ENCODE assay signal across 12 mouse cellular contexts in the genomic region with DNA sequence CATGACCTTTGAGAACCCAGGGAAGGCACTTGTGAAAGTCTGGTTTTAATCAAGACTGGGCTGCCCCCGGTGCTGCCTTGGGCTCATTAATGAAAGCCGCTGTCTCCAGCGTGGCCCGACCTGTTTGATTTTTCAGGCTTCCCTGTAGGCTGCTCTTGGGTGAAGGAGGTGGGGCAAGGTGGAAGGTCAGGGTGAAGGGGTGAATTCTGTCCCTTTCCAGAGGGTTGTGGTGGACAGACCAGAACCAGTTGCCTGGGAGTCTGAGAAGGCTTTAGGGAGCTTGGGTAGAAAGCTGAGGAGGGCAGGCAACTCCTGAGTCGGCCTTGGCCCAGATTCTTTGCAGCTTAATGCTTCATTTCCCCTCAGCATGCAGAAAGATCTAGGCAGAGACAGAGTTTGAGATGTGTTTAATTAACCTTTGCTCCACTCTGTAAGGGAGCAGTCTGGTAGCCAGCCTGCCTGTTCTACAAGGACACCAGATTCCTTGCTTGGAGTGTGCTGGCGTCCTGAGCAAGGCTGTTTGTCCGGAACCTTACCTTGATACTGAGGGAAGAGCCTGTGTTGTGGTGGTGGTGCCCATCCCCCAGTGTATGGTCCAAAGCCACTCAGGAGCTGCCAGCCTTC. TPM values are rescaled to one million over a fixed set of nuclear protein-coding genes. Genes with fewer than 3 reads are reported as not detected.
DNase-seq lines count a peak whose midpoint lies in the region; ATAC-seq and TF ChIP-seq lines count a peak whose summit lies in the region.
"Had no signal": no experiment of that assay in that cellular context is flagged by ENCODE, and none has a peak within 500 bp of the region (broad histone marks: within the 10 kb centered on the region; RNA-seq: fewer than 3 reads in every experiment).

No protein-coding gene starts in this region.

- no peak for ATAC-seq in forebrain, postnatal 0 days
- no peak for ATAC-seq in forebrain, embryonic 16.5 days
- no peak for ATAC-seq in limb, embryonic 11.5 days (ENCODE audit: insufficient number of reproducible peaks, low FRiP score, low TSS enrichment, low read depth)
- ATAC-seq: forebrain, embryonic 14.5 days had no signal

- TF ChIP-seq CTCF in forebrain, postnatal 0 days (IDR thresholded peaks at IDR 0.05; ENCODE audit: low read depth) = no peak

- H3K4me2 ChIP-seq in forebrain, postnatal 0 days (ENCODE audit: low read depth) = no peak overlapping the region
- H3K4me2 ChIP-seq in forebrain, embryonic 16.5 days (ENCODE audit: low read length) = no peak overlapping the region
- peak overlapping the region; percentile 7; the same call in 1 of the 2 replicates for H3K4me2 ChIP-seq in limb, embryonic 11.5 days (ENCODE audit: low read depth, severe bottlenecking)

- 48% methylated on average over 7 of the region's 7 CpGs for WGBS in forebrain, postnatal 0 days
- WGBS in forebrain, embryonic 16.5 days = 54% methylated on average over 7 of the region's 7 CpGs
- 11% methylated on average over 7 of the region's 7 CpGs for WGBS in limb, embryonic 11.5 days

- peak overlapping the region; percentile 15; the same call in 1 of the 2 replicates for H3K27ac ChIP-seq in forebrain, postnatal 0 days (ENCODE audit: low read depth, low read length)
- H3K27ac ChIP-seq in forebrain, embryonic 16.5 days (ENCODE audit: low read length) = no peak overlapping the region
- H3K27ac ChIP-seq in limb, embryonic 11.5 days (replicated peaks; ENCODE audit: low read depth, low read length) = peak overlapping the region; percentile 68

- peaks cover 14% of the 10 kb centered on the region for H3K36me3 ChIP-seq in forebrain, postnatal 0 days (ENCODE audit: insufficient read depth)
- no peaks in the 10 kb centered on the region; the same call in 1 of the 2 replicates for H3K36me3 ChIP-seq in forebrain, embryonic 16.5 days (ENCODE audit: control insufficient read depth, insufficient read depth)
- no peaks in the 10 kb centered on the region for H3K36me3 ChIP-seq in limb, embryonic 11.5 days (ENCODE audit: control insufficient read depth, insufficient read depth, low read length)

- H3K9me3 ChIP-seq in forebrain, postnatal 0 days (ENCODE audit: low read length) = no peaks in the 10 kb centered on the region
- no peaks in the 10 kb centered on the region for H3K9me3 ChIP-seq in forebrain, embryonic 16.5 days (ENCODE audit: control insufficient read depth, low read length)
- H3K9me3 ChIP-seq in limb, embryonic 11.5 days (ENCODE audit: control insufficient read depth, low read length) = no peaks in the 10 kb centered on the region

- no peak overlapping the region for H3K9ac ChIP-seq in forebrain, postnatal 0 days
- no peak overlapping the region for H3K9ac ChIP-seq in forebrain, embryonic 16.5 days (replicated peaks; ENCODE audit: low read depth, low read length)
- no peak overlapping the region for H3K9ac ChIP-seq in limb, embryonic 11.5 days (ENCODE audit: low read length)

- peaks cover 11% of the 10 kb centered on the region; the same call in 1 of the 2 replicates for H3K4me1 ChIP-seq in forebrain, postnatal 0 days (ENCODE audit: insufficient read depth)
- peaks cover 25% of the 10 kb centered on the region for H3K4me1 ChIP-seq in forebrain, embryonic 16.5 days (replicated peaks; ENCODE audit: control insufficient read depth, insufficient read depth, low read length)
- H3K4me1 ChIP-seq in limb, embryonic 11.5 days (ENCODE audit: control insufficient read depth, insufficient read depth, low read length) = peaks cover 60% of the 10 kb centered on the region

- no peaks in the 10 kb centered on the region for H3K27me3 ChIP-seq in forebrain, postnatal 0 days (ENCODE audit: insufficient read depth, low read length)
- no peaks in the 10 kb centered on the region for H3K27me3 ChIP-seq in forebrain, embryonic 16.5 days (replicated peaks; ENCODE audit: control insufficient read depth, insufficient read depth, low read length)
- H3K27me3 ChIP-seq in limb, embryonic 11.5 days (ENCODE audit: control insufficient read depth, insufficient read depth, low read length) = no peaks in the 10 kb centered on the region
- H3K27me3 ChIP-seq: CH12.LX had no signal

- no peak for DNase-seq in forebrain, postnatal 0 days
- peak; percentile 10 for DNase-seq in NIH3T3 (ENCODE audit: low read depth)
- peak; percentile 68 for DNase-seq in forelimb bud, embryonic 11.5 days (ENCODE audit: low read depth, low spot score)
- peak; percentile 75 for DNase-seq in limb, embryonic 11.5 days (ENCODE audit: low spot score)
- DNase-seq in thymus, postnatal 10 days (ENCODE audit: low spot score in 2 of 2) = no peak
- DNase-seq in right cerebral cortex, adult 18-20 months = no peak
- DNase-seq in layer of hippocampus, adult 9-10 months (ENCODE audit: low spot score) = no peak
- DNase-seq: lung, postnatal 4 days; right cerebral cortex, postnatal 4 days had no signal

- no peak overlapping the region for H3K4me3 ChIP-seq in forebrain, postnatal 0 days (ENCODE audit: low read depth, low read length)
- H3K4me3 ChIP-seq in forebrain, embryonic 16.5 days (replicated peaks; ENCODE audit: low read length) = no peak overlapping the region
- H3K4me3 ChIP-seq in limb, embryonic 11.5 days (ENCODE audit: low read depth, low read length) = no peak overlapping the region

RNA-seq across cellular contexts. Expression of gene Parvb, which starts 15.3 kb away (rescaled TPM):
- 3.8 and 9.4 TPM in 2 replicates for total RNA-seq in forebrain, postnatal 0 days (2014; rRNA removed)
- 2.7 and 4.3 TPM in 2 replicates for polyA plus RNA-seq in forebrain, postnatal 0 days (2015; fragmentation: Nextera tagmentation; extraction: Ambion mirVana)
- 2.2 and 2.8 TPM in 2 replicates for polyA plus RNA-seq in forebrain, embryonic 16.5 days (2015; fragmentation: Nextera tagmentation; extraction: Ambion mirVana)
- polyA plus RNA-seq in limb, embryonic 11.5 days (2014; fragmentation: Nextera tagmentation; extraction: Ambion mirVana) = 6.1 and 9.4 TPM in 2 replicates

RNA-seq across cellular contexts. Expression of gene Samm50, which starts 24.5 kb away (rescaled TPM):
- 36.6 and 37.2 TPM in 2 replicates for total RNA-seq in forebrain, postnatal 0 days (2014; rRNA removed)
- polyA plus RNA-seq in forebrain, postnatal 0 days (2015; fragmentation: Nextera tagmentation; extraction: Ambion mirVana) = 88.3 and 93.8 TPM in 2 replicates
- 88.5 and 91.8 TPM in 2 replicates for polyA plus RNA-seq in forebrain, embryonic 16.5 days (2015; fragmentation: Nextera tagmentation; extraction: Ambion mirVana)
- polyA plus RNA-seq in limb, embryonic 11.5 days (2014; fragmentation: Nextera tagmentation; extraction: Ambion mirVana) = 79.9 and 89.1 TPM in 2 replicates

RNA-seq across cellular contexts. Expression of gene Pnpla3, which starts 48.9 kb away (rescaled TPM):
- total RNA-seq in forebrain, postnatal 0 days (2014; rRNA removed) = 5.2 and 5.6 TPM in 2 replicates
- polyA plus RNA-seq in forebrain, postnatal 0 days (2015; fragmentation: Nextera tagmentation; extraction: Ambion mirVana) = 2.4 and 3.0 TPM in 2 replicates
- 5.1 and 5.3 TPM in 2 replicates for polyA plus RNA-seq in forebrain, embryonic 16.5 days (2015; fragmentation: Nextera tagmentation; extraction: Ambion mirVana)
- 0.47 TPM in 1 of 2 replicates, not detected in the other for polyA plus RNA-seq in limb, embryonic 11.5 days (2014; fragmentation: Nextera tagmentation; extraction: Ambion mirVana)

Comparison
In these comparisons a context has a peak if more than half of its experiments do, and no peak if none do; other contexts are left out.
1. DNase-seq: peak in NIH3T3 (single experiment), forelimb bud, embryonic 11.5 days (single experiment) and limb, embryonic 11.5 days (single experiment); none in forebrain, postnatal 0 days (single experiment), thymus, postnatal 10 days (0 of 2), right cerebral cortex, adult 18-20 months (single experiment) and layer of hippocampus, adult 9-10 months (single experiment).